Mouse (Mus musculus): ENCODE data around the gene Xylt1. TPM values are rescaled to one million over a fixed set of nuclear protein-coding genes. Genes with fewer than 3 reads are reported as not detected.

Gene Xylt1
- polyA plus RNA-seq, 1 experiment from 2014 or later = 3.8 TPM

DNA sequence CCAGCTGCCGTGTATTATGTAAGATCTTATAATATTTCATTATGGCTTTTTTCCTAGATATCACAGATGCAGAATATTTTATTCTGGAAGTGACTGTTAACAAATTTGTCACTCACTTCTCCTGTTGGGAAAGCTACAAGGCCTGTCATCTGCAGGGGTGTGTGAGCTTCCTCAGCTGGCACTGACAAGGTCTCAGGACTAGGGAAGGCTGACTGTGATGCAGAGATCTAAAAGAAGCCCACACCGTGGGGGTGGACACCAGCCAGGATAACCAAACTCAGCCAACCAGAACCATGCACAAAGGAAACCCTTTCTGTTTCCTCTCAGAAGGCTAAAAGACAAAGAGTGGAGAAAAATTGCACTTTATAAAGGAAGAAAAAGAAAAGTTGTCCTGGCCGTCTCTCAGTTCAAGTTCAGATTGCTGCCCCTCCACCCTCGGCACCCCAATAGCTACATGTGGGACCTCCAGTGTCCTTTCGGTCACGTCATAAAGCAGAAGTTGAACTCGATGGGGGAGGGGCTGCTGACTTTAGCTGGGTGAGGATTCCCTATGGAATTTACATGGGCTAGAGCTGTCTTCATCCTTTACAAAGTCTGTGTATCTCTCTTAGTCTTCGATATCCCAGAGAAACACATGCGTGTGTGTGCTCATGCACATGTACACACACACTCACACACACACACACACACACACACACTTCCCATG is 109.9 kb downstream of the Xylt1 start:
- Histone ChIP-seq H3K4me3 (ENCODE audit: low read depth, low read length) (no peak overlapping the region), H3K36me3 (ENCODE audit: control insufficient read depth, insufficient read depth, low read length) (no peaks in the 10 kb centered on the region), H3K4me2 (ENCODE audit: low read depth, low read length) (no peak overlapping the region), H3K4me1 (ENCODE audit: control insufficient read depth, insufficient read depth, low read length) (no peaks in the 10 kb centered on the region), H3K9me3 (ENCODE audit: control insufficient read depth, low read length) (no peaks in the 10 kb centered on the region), H3K9ac (replicated peaks; ENCODE audit: low read depth, low read length) (no peak overlapping the region), H3K27ac (ENCODE audit: low read depth, low read length) (no peak overlapping the region), H3K27me3 (ENCODE audit: control insufficient read depth, insufficient read depth, low read length) (no peaks in the 10 kb centered on the region)
- 70% methylated on average over 9 of the region's 9 CpGs for WGBS
- ATAC-seq (ENCODE audit: low read depth) = no peak

DNA sequence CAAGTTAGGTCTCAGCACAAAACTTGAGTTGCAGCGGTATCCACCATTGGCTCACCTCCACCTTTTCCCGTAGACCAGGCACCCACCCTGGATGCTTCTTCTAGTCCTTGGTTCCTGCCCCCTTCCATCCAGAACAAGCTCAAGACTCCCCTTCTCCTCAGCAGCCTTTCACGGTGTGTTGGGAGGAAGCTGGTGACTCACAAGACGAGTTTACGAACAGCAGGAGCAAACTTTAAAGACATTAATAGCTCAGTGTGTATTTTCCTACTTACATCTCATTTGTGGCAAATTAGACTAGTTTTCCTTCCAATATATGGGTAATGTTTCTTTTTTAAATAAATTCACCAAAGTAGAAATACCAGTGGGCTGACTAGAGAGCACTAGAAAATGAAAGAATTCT is 110.7 kb downstream of the Xylt1 start:
- Histone ChIP-seq H3K36me3 (ENCODE audit: control insufficient read depth, insufficient read depth, low read length) (no peaks in the 10 kb centered on the region), H3K27me3 (ENCODE audit: control insufficient read depth, insufficient read depth, low read length) (no peaks in the 10 kb centered on the region), H3K4me1 (ENCODE audit: control insufficient read depth, insufficient read depth, low read length) (no peaks in the 10 kb centered on the region), H3K9ac (replicated peaks; ENCODE audit: low read depth, low read length) (no peak overlapping the region), H3K9me3 (ENCODE audit: control insufficient read depth, low read length) (no peaks in the 10 kb centered on the region), H3K27ac (ENCODE audit: low read depth, low read length) (no peak overlapping the region), H3K4me2 (ENCODE audit: low read depth, low read length) (no peak overlapping the region), H3K4me3 (ENCODE audit: low read depth, low read length) (no peak overlapping the region)
- no peak for ATAC-seq (ENCODE audit: low read depth)
- 83% methylated on average over 5 of the region's 5 CpGs for WGBS

DNA sequence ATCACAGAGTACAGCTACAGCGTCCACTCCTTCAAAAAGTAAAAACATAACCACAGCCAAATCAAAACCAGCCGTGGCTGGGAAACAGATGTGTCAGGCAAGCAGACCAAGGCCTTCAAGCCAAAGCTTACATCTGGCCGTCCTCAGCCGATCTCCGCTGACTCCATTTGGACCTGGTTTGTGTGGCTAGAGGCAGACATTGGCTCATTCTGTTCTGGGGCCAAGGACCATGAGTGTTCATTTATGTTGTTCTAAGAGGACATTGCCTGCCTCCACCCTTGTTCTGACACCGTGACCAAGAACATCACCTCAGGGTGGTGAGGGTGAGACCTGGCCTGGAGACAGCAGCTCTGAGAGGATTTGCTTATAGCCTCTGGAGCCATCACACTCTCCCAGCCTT is 113.4 kb downstream of the Xylt1 start:
- H3K4me1 ChIP-seq (ENCODE audit: control insufficient read depth, insufficient read depth, low read length) = no peaks in the 10 kb centered on the region
- H3K9ac ChIP-seq (replicated peaks; ENCODE audit: low read depth, low read length) = no peak overlapping the region
- 88% methylated on average over 6 of the region's 6 CpGs for WGBS
- no peak overlapping the region for H3K4me3 ChIP-seq (ENCODE audit: low read depth, low read length)
- no peak overlapping the region for H3K4me2 ChIP-seq (ENCODE audit: low read depth, low read length)
- no peaks in the 10 kb centered on the region for H3K27me3 ChIP-seq (ENCODE audit: control insufficient read depth, insufficient read depth, low read length)
- no peaks in the 10 kb centered on the region for H3K9me3 ChIP-seq (ENCODE audit: control insufficient read depth, low read length)
- ATAC-seq (ENCODE audit: low read depth) = no peak
- no peak overlapping the region for H3K27ac ChIP-seq (ENCODE audit: low read depth, low read length)
- no peaks in the 10 kb centered on the region for H3K36me3 ChIP-seq (ENCODE audit: control insufficient read depth, insufficient read depth, low read length)

DNA sequence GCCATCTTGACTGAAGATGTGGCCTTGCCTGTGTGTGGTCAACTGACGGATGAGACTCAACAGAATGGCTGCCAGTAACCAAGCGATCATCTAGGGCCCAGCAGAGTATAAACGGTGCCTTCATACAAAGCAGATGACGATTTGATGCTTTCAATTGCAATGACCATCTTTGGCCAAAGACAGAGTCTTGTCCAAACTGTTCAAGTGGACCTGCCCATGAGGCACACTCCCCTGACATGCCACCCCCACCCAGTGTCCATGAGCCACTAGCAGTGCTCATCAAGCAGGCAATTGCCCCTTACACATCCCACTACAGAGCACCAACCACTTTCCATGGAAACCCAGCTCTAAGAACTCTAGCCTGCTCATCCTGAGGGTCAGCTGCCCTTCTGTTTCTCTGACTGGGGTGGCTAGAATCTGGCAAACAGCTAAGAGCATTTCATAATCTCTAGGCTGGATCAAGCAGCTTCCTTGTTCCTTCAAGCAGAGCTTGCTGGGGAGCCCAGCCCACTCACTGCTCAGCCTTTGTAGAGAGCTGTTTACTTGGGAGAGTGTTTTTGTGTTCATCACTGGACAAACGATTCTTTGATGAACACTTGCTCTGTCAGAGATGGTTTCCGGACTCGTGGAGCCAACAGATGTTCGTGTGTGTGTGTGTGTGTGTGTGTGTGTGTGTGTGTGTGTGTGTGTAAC is 114.0 kb downstream of the Xylt1 start:
- Histone ChIP-seq H3K9me3 (ENCODE audit: control insufficient read depth, low read length) (no peaks in the 10 kb centered on the region), H3K27me3 (ENCODE audit: control insufficient read depth, insufficient read depth, low read length) (no peaks in the 10 kb centered on the region), H3K4me3 (ENCODE audit: low read depth, low read length) (no peak overlapping the region), H3K9ac (replicated peaks; ENCODE audit: low read depth, low read length) (no peak overlapping the region), H3K4me1 (ENCODE audit: control insufficient read depth, insufficient read depth, low read length) (no peaks in the 10 kb centered on the region), H3K4me2 (ENCODE audit: low read depth, low read length) (no peak overlapping the region), H3K36me3 (ENCODE audit: control insufficient read depth, insufficient read depth, low read length) (no peaks in the 10 kb centered on the region), H3K27ac (ENCODE audit: low read depth, low read length) (no peak overlapping the region)
- WGBS = 74% methylated on average over 8 of the region's 8 CpGs
- ATAC-seq (ENCODE audit: low read depth) = no peak

DNA sequence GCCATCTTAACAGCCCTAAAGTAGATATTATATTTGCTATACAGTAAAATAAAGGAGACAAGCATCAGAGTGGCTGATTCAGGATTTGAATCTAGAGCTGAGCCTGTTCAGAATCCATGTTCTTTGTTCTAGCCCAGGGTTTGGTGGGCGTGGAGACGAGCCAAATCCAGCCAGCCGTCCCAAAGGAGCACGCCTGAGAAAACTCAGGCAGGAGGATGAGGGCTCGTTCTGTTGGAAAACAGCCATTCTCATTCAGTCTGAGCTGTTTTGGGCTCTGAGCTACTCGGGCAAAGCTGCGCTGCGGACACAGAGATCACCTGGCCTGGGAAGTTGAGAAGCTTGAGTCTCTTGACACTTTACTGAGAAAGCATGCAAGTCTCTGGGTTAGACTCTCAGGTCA is 115.0 kb downstream of the Xylt1 start:
- Histone ChIP-seq H3K27ac (ENCODE audit: low read depth, low read length) (no peak overlapping the region), H3K4me2 (ENCODE audit: low read depth, low read length) (no peak overlapping the region), H3K4me3 (ENCODE audit: low read depth, low read length) (no peak overlapping the region), H3K4me1 (ENCODE audit: control insufficient read depth, insufficient read depth, low read length) (no peaks in the 10 kb centered on the region), H3K9ac (replicated peaks; ENCODE audit: low read depth, low read length) (no peak overlapping the region), H3K27me3 (ENCODE audit: control insufficient read depth, insufficient read depth, low read length) (no peaks in the 10 kb centered on the region), H3K9me3 (ENCODE audit: control insufficient read depth, low read length) (no peaks in the 10 kb centered on the region), H3K36me3 (ENCODE audit: control insufficient read depth, insufficient read depth, low read length) (no peaks in the 10 kb centered on the region)
- 66% methylated on average over 8 of the region's 8 CpGs for WGBS
- no peak for ATAC-seq (ENCODE audit: low read depth)

DNA sequence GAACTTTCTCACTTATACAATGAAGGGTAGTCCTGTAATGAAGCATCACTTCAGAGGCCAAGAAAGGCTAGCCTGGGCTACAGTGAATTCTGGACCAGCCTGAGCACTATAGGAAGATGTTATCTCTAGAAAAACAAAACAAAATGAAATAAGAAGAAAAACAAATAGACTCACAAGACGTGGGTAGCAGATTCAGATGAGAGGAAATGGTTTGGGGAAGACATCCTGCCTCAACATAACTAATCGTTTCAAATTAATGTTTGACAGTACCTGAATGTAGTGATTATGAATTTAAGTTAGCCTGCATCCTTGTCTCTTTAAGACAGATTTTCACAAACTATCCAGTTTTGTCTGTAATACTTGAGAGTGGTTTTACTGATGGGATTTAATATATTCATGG is 117.4 kb downstream of the Xylt1 start:
- ATAC-seq (ENCODE audit: low read depth) = no peak
- Histone ChIP-seq H3K4me2 (ENCODE audit: low read depth, low read length) (no peak overlapping the region), H3K27me3 (ENCODE audit: control insufficient read depth, insufficient read depth, low read length) (no peaks in the 10 kb centered on the region), H3K9me3 (ENCODE audit: control insufficient read depth, low read length) (no peaks in the 10 kb centered on the region), H3K4me3 (ENCODE audit: low read depth, low read length) (no peak overlapping the region), H3K9ac (replicated peaks; ENCODE audit: low read depth, low read length) (no peak overlapping the region), H3K27ac (ENCODE audit: low read depth, low read length) (no peak overlapping the region), H3K4me1 (ENCODE audit: control insufficient read depth, insufficient read depth, low read length) (no peaks in the 10 kb centered on the region), H3K36me3 (ENCODE audit: control insufficient read depth, insufficient read depth, low read length) (no peaks in the 10 kb centered on the region)
- 87% methylated on average over 2 of the region's 2 CpGs for WGBS

DNA sequence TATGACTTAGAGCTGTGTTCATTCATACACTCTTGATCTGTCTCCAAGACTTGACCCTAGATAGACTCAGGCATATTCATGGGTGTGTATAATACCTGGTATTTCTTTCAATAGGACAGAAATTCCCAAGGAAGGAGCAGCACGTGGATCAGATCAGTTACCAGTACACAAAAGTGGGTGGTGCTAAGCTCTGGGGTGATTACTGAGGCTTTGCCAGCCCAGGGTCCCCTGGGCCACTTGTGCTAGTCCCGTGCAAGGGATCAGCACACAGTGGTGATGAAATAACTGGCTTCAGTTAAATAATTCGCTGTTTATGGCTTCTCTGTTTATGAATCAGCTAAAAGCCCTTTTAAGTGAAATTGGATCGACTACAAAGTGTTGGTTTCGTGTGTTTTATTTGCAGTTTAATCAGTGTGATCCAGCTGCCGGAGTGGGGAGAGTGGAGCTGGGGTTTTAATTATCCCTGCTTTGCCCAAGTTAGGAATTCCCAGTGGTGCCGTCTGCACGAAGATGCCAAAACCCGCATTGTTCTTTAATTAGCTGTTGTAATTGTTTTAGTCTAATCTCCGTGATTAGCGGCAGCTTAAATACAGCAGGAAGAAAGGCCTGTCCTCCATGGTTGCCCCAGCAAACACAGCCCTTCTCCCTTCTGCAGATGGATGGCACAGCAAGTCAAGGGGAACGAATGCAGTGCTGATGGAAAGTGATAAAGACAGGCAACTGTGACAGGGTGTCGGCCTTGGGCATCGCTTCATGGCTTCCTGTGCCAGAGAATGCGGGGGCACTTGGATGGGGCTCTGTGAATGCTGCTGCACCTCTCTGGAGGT is 120.8 kb downstream of the Xylt1 start:
- Histone ChIP-seq H3K36me3 (ENCODE audit: control insufficient read depth, insufficient read depth, low read length) (no peaks in the 10 kb centered on the region), H3K4me2 (ENCODE audit: low read depth, low read length) (no peak overlapping the region), H3K27ac (ENCODE audit: low read depth, low read length) (no peak overlapping the region; the same call in 1 of the 2 replicates), H3K4me1 (ENCODE audit: control insufficient read depth, insufficient read depth, low read length) (no peaks in the 10 kb centered on the region), H3K9me3 (ENCODE audit: control insufficient read depth, low read length) (no peaks in the 10 kb centered on the region), H3K9ac (replicated peaks; ENCODE audit: low read depth, low read length) (no peak overlapping the region), H3K27me3 (ENCODE audit: control insufficient read depth, insufficient read depth, low read length) (no peaks in the 10 kb centered on the region), H3K4me3 (ENCODE audit: low read depth, low read length) (no peak overlapping the region)
- ATAC-seq (ENCODE audit: low read depth) = peak; percentile 80
- 46% methylated on average over 15 of the region's 15 CpGs for WGBS

DNA sequence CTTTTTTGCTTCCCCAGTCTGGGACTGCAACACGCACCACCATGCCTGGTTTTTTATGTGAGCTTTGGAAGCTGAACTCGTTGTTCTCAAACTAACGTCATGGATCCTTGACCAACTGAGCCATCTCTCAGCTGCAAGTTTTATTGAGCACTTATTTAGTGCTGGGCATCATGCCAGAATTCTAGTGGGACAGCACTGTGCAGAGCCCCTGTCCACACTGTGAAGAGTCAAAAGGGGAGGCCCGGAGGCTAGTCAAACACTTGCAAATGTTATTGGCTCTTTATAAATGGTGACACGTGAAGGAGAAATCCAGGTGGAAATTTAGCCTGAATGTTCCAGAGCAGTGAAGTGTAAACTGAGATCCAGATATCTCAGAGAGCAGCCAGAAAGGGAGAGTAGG is 121.6 kb downstream of the Xylt1 start:
- no peak for ATAC-seq (ENCODE audit: low read depth)
- 71% methylated on average over 5 of the region's 5 CpGs for WGBS
- H3K27ac ChIP-seq (ENCODE audit: low read depth, low read length) = no peak overlapping the region

DNA sequence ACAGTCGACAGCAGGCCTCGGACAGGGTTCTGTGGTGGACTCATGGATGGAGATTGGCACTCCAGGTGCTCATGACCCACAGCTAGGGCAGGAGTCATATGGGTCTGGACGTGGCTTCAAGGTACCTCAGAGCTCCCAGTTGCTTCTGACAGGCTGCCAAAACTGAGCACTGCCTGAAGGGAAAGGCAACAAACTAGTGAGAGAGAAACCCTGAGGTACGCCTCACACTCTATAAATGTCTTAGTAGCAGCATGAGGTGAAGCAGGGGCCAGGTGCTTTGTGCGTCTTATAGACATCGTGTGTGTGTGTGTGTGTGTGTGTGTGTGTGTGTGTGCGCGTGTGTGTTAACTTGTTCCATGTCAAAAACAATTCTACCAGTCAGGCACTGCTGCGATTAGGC is 122.9 kb downstream of the Xylt1 start:
- H3K36me3 ChIP-seq (ENCODE audit: control insufficient read depth, insufficient read depth, low read length) = no peaks in the 10 kb centered on the region
- H3K27ac ChIP-seq (ENCODE audit: low read depth, low read length) = no peak overlapping the region
- 88% methylated on average over 9 of the region's 9 CpGs for WGBS
- H3K27me3 ChIP-seq (ENCODE audit: control insufficient read depth, insufficient read depth, low read length) = no peaks in the 10 kb centered on the region
- H3K9ac ChIP-seq (replicated peaks; ENCODE audit: low read depth, low read length) = no peak overlapping the region
- no peaks in the 10 kb centered on the region for H3K9me3 ChIP-seq (ENCODE audit: control insufficient read depth, low read length)
- 0 out of 2 replicates have a peak, but pooled peaks cover 2% of the 10 kb centered on the region for H3K4me1 ChIP-seq (ENCODE audit: control insufficient read depth, insufficient read depth, low read length)
- no peak overlapping the region for H3K4me3 ChIP-seq (ENCODE audit: low read depth, low read length)
- no peak overlapping the region for H3K4me2 ChIP-seq (ENCODE audit: low read depth, low read length)
- no peak for ATAC-seq (ENCODE audit: low read depth)

More for the DNA sequence above, 121.6 kb downstream of the Xylt1 start:
- H3K4me1 ChIP-seq (ENCODE audit: control insufficient read depth, insufficient read depth, low read length) = no peaks in the 10 kb centered on the region
- H3K9ac ChIP-seq (replicated peaks; ENCODE audit: low read depth, low read length) = no peak overlapping the region
- H3K36me3 ChIP-seq (ENCODE audit: control insufficient read depth, insufficient read depth, low read length) = no peaks in the 10 kb centered on the region
- H3K27me3 ChIP-seq (ENCODE audit: control insufficient read depth, insufficient read depth, low read length) = no peaks in the 10 kb centered on the region
- H3K9me3 ChIP-seq (ENCODE audit: control insufficient read depth, low read length) = no peaks in the 10 kb centered on the region
- no peak overlapping the region for H3K4me3 ChIP-seq (ENCODE audit: low read depth, low read length)
- H3K4me2 ChIP-seq (ENCODE audit: low read depth, low read length) = no peak overlapping the region

Data from neural tube, embryonic 14.5 days (tissue).